Mouse (Mus musculus): ENCODE measurements around the gene Gm4513.
"Not testable (repeated sequence)": the region's sequence is repeated elsewhere in the genome, so short reads cannot be mapped to it uniquely, and the experiment has no call there.

Gene Gm4513

GRCm38 (mm10) chr7:20598921-20599320 is at the start of gene Gm4513:
Gene Gm4513, minus strand, starts transcription at chr7:20599021.
- DNase-seq (ENCODE audit: extremely low read depth, low read depth, low spot score), result not testable (repeated sequence)

- not testable (repeated sequence) for DNase-seq (ENCODE audit: extremely low read depth, low read depth, low spot score)
These were observed 22.7 kb downstream of the Gm4513 start, which contains the start of gene Gm4141 for GRCm38 (mm10) chr7:20576141-20576540. Gene Gm4141, minus strand, starts transcription at chr7:20576241.

GRCm38 (mm10) chr7:20545657-20546056 is 53.2 kb downstream of the Gm4513 start, which contains the start of gene Gm5726:
Gene Gm5726, minus strand, starts transcription at chr7:20545757.
- DNase-seq (ENCODE audit: extremely low read depth, low read depth, low spot score), result not testable (repeated sequence)
